Mouse (Mus musculus) kidney, adult 2 months (tissue): ENCODE results near the gene Tep1.
"Not testable (repeated sequence)": the region's sequence is repeated elsewhere in the genome, so short reads cannot be mapped to it uniquely, and the experiment has no call there.

Source experiments
- CTCF ChIP-seq: fragments of 200-500 bp; conservative IDR thresholded peaks from 2 replicates; pipeline ENCODE4 v1.5.1; 2011; ENCODE audit warnings: low read depth, mild to moderate bottlenecking, control low read depth, low read length, moderate library complexity, mixed read lengths; ENCODE audit not compliant: insufficient read depth, insufficient read length
- POLR2A ChIP-seq: fragments of 200-500 bp; IDR thresholded peaks from one replicate; pipeline ENCODE4 v1.6.1; 2011; ENCODE audit warnings: low read depth, low read length, control low read depth

- not testable (repeated sequence) for TF ChIP-seq CTCF, POLR2A
These were observed 35.0 kb upstream of the Tep1 start for GRCm38 (mm10) chr14:50905327-50905726.
